Mouse (Mus musculus) ES-Bruce4 (cell line): Measurements from ENCODE around the gene Plce1. TPM values are rescaled to one million over a fixed set of nuclear protein-coding genes. Genes with fewer than 3 reads are reported as not detected.

Experiments
- H3K27ac ChIP-seq: 2 replicates; pipeline ENCODE4 v1.5.1; 2012; ENCODE audit warnings: low read length, inconsistent platforms; ENCODE audit not compliant: insufficient read depth
- H3K27me3 ChIP-seq: 2 replicates; pipeline ENCODE4 v1.6.1; 2012; ENCODE audit warnings: mild to moderate bottlenecking, low read length, inconsistent platforms; ENCODE audit not compliant: control insufficient read depth, poor library complexity, insufficient read depth, severe bottlenecking
- H3K36me3 ChIP-seq: 2 replicates; pipeline ENCODE4 v1.6.1; 2012; ENCODE audit warnings: inconsistent platforms, mild to moderate bottlenecking, low read length, moderate library complexity; ENCODE audit not compliant: control insufficient read depth, poor library complexity, insufficient read depth, severe bottlenecking
- H3K4me1 ChIP-seq: one replicate; pipeline ENCODE4 v1.8.1; 2011; ENCODE audit warnings: low read length; ENCODE audit not compliant: control insufficient read depth, insufficient read depth
- H3K4me3 ChIP-seq: 2 replicates; pipeline ENCODE4 v1.5.1; 2011; ENCODE audit warnings: low read depth, mild to moderate bottlenecking, low read length
- H3K9ac ChIP-seq: 2 replicates; pipeline ENCODE4 v1.6.1; 2012; ENCODE audit warnings: low read depth, mild to moderate bottlenecking, inconsistent platforms; ENCODE audit not compliant: poor library complexity, severe bottlenecking
- H3K9me3 ChIP-seq: replicated peaks from 2 replicates; pipeline ENCODE4 v1.6.1; 2012; ENCODE audit warnings: mild to moderate bottlenecking, low read length, inconsistent platforms; ENCODE audit not compliant: control insufficient read depth, poor library complexity, insufficient read depth, severe bottlenecking
- CTCF ChIP-seq: IDR thresholded peaks from one replicate; pipeline ENCODE4 v1.8.1; 2011; ENCODE audit warnings: low read depth, low read length
- EP300 ChIP-seq: IDR thresholded peaks from 2 replicates; pipeline ENCODE4 v1.6.1; 2011; ENCODE audit warnings: low read depth, low read length; ENCODE audit not compliant: insufficient read depth
- POLR2A ChIP-seq: IDR thresholded peaks from one replicate; pipeline ENCODE4 v1.8.1; 2011; ENCODE audit warnings: low read length; ENCODE audit not compliant: insufficient read depth
- polyA plus RNA-seq: library from polyadenylated mRNA; stranded (reverse); fragments of >200 nt; gene quantifications from 2 replicates; pipeline ENCODE4 v1.2.4, GENCODE M21; 2011; ENCODE audit warnings: low read depth; ENCODE audit not compliant: missing spikeins, insufficient read depth, insufficient read length

The Plce1 gene
- polyA plus RNA-seq, 1 experiment: 3.7 TPM

GRCm38 (mm10) chr19:38644871-38645595, 164.1 kb downstream of the Plce1 start:
- H3K4me3 ChIP-seq: no peak overlapping the region
- no peaks in the 10 kb centered on the region for H3K9me3 ChIP-seq
- no peaks in the 10 kb centered on the region for H3K27me3 ChIP-seq
- H3K4me1 ChIP-seq: no peaks in the 10 kb centered on the region
- no peak overlapping the region for H3K27ac ChIP-seq
- no peak overlapping the region for H3K9ac ChIP-seq
- no peak for TF ChIP-seq POLR2A
- no peak for TF ChIP-seq CTCF
- TF ChIP-seq EP300: no peak
- no peaks in the 10 kb centered on the region for H3K36me3 ChIP-seq

GRCm38 (mm10) chr19:38657980-38658379, 177.1 kb downstream of the Plce1 start:
- no peaks in the 10 kb centered on the region for H3K4me1 ChIP-seq
- no peaks in the 10 kb centered on the region for H3K9me3 ChIP-seq
- H3K27me3 ChIP-seq: no peaks in the 10 kb centered on the region
- H3K36me3 ChIP-seq: no peaks in the 10 kb centered on the region
- TF ChIP-seq EP300: no peak
- TF ChIP-seq POLR2A: no peak
- no peak overlapping the region for H3K9ac ChIP-seq
- H3K4me3 ChIP-seq: no peak overlapping the region
- H3K27ac ChIP-seq: no peak overlapping the region

GRCm38 (mm10) chr19:38665398-38665797, 184.5 kb downstream of the Plce1 start:
- Histone ChIP-seq H3K27ac (no peak overlapping the region), H3K4me3 (no peak overlapping the region), H3K27me3 (no peaks in the 10 kb centered on the region), H3K4me1 (no peaks in the 10 kb centered on the region), H3K9me3 (no peaks in the 10 kb centered on the region), H3K9ac (no peak overlapping the region), H3K36me3 (no peaks in the 10 kb centered on the region)
- TF ChIP-seq CTCF: no peak
- TF ChIP-seq EP300: no peak
- no peak for TF ChIP-seq POLR2A

- Histone ChIP-seq H3K9me3 (no peaks in the 10 kb centered on the region), H3K4me1 (no peaks in the 10 kb centered on the region), H3K27me3 (no peaks in the 10 kb centered on the region), H3K9ac (no peak overlapping the region), H3K36me3 (no peaks in the 10 kb centered on the region), H3K27ac (no peak overlapping the region), H3K4me3 (no peak overlapping the region)
- TF ChIP-seq CTCF (no peak), POLR2A (no peak), EP300 (no peak)
Measured at GRCm38 (mm10) chr19:38672015-38672600, 191.2 kb downstream of the Plce1 start.

GRCm38 (mm10) chr19:38673936-38674335, 193.0 kb downstream of the Plce1 start:
- H3K36me3 ChIP-seq: no peaks in the 10 kb centered on the region

GRCm38 (mm10) chr19:38678655-38679054, 197.7 kb downstream of the Plce1 start:
- Histone ChIP-seq H3K27ac (no peak overlapping the region), H3K36me3 (no peaks in the 10 kb centered on the region), H3K4me3 (no peak overlapping the region), H3K9ac (no peak overlapping the region), H3K27me3 (no peaks in the 10 kb centered on the region), H3K4me1 (no peaks in the 10 kb centered on the region), H3K9me3 (no peaks in the 10 kb centered on the region)
- no peak for TF ChIP-seq CTCF
- no peak for TF ChIP-seq EP300
- no peak for TF ChIP-seq POLR2A

More at GRCm38 (mm10) chr19:38673936-38674335, 193.0 kb downstream of the Plce1 start:
- H3K9ac ChIP-seq: no peak overlapping the region
- no peaks in the 10 kb centered on the region for H3K27me3 ChIP-seq
- no peaks in the 10 kb centered on the region for H3K9me3 ChIP-seq
- no peaks in the 10 kb centered on the region for H3K4me1 ChIP-seq
- TF ChIP-seq CTCF (no peak), EP300 (no peak), POLR2A (no peak)
- H3K27ac ChIP-seq: no peak overlapping the region
- no peak overlapping the region for H3K4me3 ChIP-seq
